Mouse (Mus musculus) bone marrow, adult 2 months (tissue): ENCODE data around the gene Erc2.

Experiments
- CTCF ChIP-seq: fragments of 200-500 bp; IDR thresholded peaks from 2 replicates; pipeline ENCODE4 v1.5.1; 2011; ENCODE audit warnings: low read length, control low read depth; ENCODE audit not compliant: control insufficient read depth, insufficient read depth
- POLR2A ChIP-seq: fragments of 200-500 bp; IDR thresholded peaks from 2 replicates; pipeline ENCODE4 v1.6.1; 2011; ENCODE audit warnings: low read depth, mild to moderate bottlenecking, control low read depth, low read length, borderline replicate concordance; ENCODE audit not compliant: control insufficient read depth

DNA sequence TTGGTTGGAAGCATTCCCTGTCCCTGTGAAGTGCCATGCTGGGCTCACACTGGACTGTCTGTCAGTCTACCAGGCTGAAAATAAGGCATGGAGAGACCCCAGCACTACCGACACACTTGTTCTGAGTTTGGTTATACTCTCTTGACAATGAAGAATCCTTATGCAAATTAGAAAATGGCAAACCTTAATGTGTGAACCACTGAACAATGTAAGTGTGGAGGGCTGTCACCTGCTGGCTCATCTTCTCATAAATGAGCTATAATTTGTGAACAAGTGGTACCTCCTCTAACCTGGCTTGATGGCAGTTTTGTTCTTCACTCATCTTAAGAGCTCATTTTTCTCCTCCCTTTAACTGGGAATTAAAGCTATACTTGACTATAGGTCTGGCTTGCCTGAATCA, 471.7 kb downstream of the Erc2 start:
- TF ChIP-seq CTCF (no peak), POLR2A (no peak)
